Mouse (Mus musculus): Measurements from ENCODE around the gene Ttll4.

- TF ChIP-seq FLI1 (IDR thresholded peaks at IDR 0.05; ENCODE audit: low read length) = no peak
- no peak for TF ChIP-seq GATA1 (IDR thresholded peaks at IDR 0.05; ENCODE audit: borderline replicate concordance, low read length)
Measured at GRCm38 (mm10) chr1:74728446-74728845, 66.9 kb downstream of the Ttll4 start.
